Mouse (Mus musculus) thymus, adult 2 months (tissue): ENCODE data around the gene Syne4.

Experiments used
- CTCF ChIP-seq: fragments of 200-500 bp; IDR thresholded peaks from 2 replicates; pipeline ENCODE4 v1.5.1; 2012; ENCODE audit warnings: mild to moderate bottlenecking, control low read depth, low read length, moderate library complexity, borderline replicate concordance; ENCODE audit not compliant: control insufficient read depth, poor library complexity, insufficient read depth; ENCODE audit errors: extremely low read depth
- POLR2A ChIP-seq: fragments of 200-500 bp; IDR thresholded peaks from 2 replicates; pipeline ENCODE4 v1.6.1; 2012; ENCODE audit warnings: mild to moderate bottlenecking, low read length, control low read depth, moderate library complexity; ENCODE audit not compliant: control insufficient read depth, poor library complexity, insufficient read depth; ENCODE audit errors: extremely low read depth

GRCm38 (mm10) chr7:30333436-30333835, 18.8 kb downstream of the Syne4 start:
- no peak for TF ChIP-seq POLR2A
- TF ChIP-seq CTCF = no peak
